Mouse (Mus musculus) myocyte (in vitro differentiated cells): ENCODE data around the gene Prex1.
"Not testable (repeated sequence)": the region's sequence is repeated elsewhere in the genome, so short reads cannot be mapped to it uniquely, and the experiment has no call there.

Source experiments
- CEBPB ChIP-seq: IDR thresholded peaks from 2 replicates; pipeline ENCODE4 v1.6.1; 2011; ENCODE audit warnings: mild to moderate bottlenecking, moderate library complexity; ENCODE audit not compliant: poor library complexity, insufficient read depth, severe bottlenecking
- MAX ChIP-seq: IDR thresholded peaks from one replicate; pipeline ENCODE4 v1.6.1; 2011; ENCODE audit warnings: low read depth, mild to moderate bottlenecking, control low read depth
- MYOG ChIP-seq, 3 experiments: IDR thresholded peaks; one replicate each; pipeline ENCODE4 v1.6.1; 2011; ENCODE audit warnings: control low read depth in 2 of 3, low read depth in 2 of 3, mild to moderate bottlenecking in 2 of 3; ENCODE audit not compliant: insufficient read length in 2 of 3, control insufficient read depth in 1 of 3, insufficient read depth in 1 of 3
- USF1 ChIP-seq: IDR thresholded peaks from one replicate; pipeline ENCODE4 v1.6.1; 2011; ENCODE audit warnings: low read depth, mild to moderate bottlenecking, control low read depth, moderate library complexity

GRCm38 (mm10) chr2:166517392-166518174 lies 196.0 kb downstream of the Prex1 start:
- TF ChIP-seq CEBPB; USF1; MYOG (IDR thresholded peaks at IDR 0.05; ENCODE audit: control insufficient read depth in 1 of 3, insufficient read depth in 1 of 3, insufficient read length in 2 of 3, low read depth in 2 of 3); MAX: not testable (repeated sequence)
